Mouse (Mus musculus) T-helper 2 cell (primary cell): ENCODE results near the gene Rrp36.

ENCODE experiments used
- in situ Hi-C: fragments of 300-600 bp; cut with MboI, MseI; formaldehyde crosslinking; loops from one replicate; pipeline ENCODE4 v1.15.1; 2025; ENCODE audit warnings: high pct_unique_total_duplicates

The Rrp36 gene

GRCm38 (mm10) chr17:46618769-46619682 lies 55.1 kb downstream of the Rrp36 start:
- in situ Hi-C loops = loop anchor here (10.0 kb wide), 1 partner anchor 1396 kb away; no protein-coding TSS in a partner anchor

DNA sequence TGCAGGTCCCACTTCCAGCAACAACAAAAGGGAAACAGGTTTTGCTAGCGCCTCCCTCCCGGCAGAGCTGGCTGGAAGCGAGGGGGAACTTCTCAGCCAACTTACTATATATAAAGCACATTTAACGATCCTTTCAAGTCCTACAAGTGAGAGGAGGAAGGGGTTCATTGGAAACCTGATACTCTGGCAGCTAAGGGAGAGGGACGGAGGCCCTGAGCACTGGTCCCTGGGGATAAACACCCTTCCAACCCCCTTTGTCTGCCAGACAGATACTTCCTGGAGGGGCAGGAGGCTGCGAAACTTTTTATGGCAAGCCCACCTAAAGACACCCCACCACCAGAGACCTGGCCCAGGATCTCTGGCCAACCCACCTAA lies 55.8 kb downstream of the Rrp36 start:
- in situ Hi-C loops = loop anchor here (10.0 kb wide), 1 partner anchor 1396 kb away; no protein-coding TSS in a partner anchor

DNA sequence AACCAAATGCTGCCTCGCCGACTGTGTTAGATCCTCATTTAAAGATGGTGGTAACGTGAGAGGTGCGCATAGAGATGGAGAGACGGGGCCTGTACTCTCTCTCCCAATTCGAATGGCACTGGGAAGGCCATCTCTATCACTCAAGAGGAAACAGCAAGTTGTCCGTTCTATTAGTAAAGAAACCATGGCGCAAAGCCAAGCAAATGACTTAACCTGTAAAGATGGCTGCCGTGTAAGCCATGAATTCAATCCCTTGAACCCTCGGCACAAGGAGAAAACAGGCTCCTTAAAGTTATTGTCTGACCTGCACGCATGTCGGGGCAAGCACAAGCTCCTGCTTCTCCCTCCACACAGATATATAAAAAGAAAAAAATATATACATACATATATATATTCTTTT lies 56.4 kb downstream of the Rrp36 start:
- in situ Hi-C loops = loop anchor here (10.0 kb wide), 1 partner anchor 1397 kb away; no protein-coding TSS in a partner anchor
